Mouse (Mus musculus) embryo, embryonic 10 days (tissue): ENCODE results near the gene Gm5141.
"Not testable (repeated sequence)": the region's sequence is repeated elsewhere in the genome, so short reads cannot be mapped to it uniquely, and the experiment has no call there.

Source experiments
- DNase-seq: peaks from one replicate; pipeline ENCODE4 v3.0.0-alpha.2; 2015; ENCODE audit warnings: low spot score

The Gm5141 gene

DNA sequence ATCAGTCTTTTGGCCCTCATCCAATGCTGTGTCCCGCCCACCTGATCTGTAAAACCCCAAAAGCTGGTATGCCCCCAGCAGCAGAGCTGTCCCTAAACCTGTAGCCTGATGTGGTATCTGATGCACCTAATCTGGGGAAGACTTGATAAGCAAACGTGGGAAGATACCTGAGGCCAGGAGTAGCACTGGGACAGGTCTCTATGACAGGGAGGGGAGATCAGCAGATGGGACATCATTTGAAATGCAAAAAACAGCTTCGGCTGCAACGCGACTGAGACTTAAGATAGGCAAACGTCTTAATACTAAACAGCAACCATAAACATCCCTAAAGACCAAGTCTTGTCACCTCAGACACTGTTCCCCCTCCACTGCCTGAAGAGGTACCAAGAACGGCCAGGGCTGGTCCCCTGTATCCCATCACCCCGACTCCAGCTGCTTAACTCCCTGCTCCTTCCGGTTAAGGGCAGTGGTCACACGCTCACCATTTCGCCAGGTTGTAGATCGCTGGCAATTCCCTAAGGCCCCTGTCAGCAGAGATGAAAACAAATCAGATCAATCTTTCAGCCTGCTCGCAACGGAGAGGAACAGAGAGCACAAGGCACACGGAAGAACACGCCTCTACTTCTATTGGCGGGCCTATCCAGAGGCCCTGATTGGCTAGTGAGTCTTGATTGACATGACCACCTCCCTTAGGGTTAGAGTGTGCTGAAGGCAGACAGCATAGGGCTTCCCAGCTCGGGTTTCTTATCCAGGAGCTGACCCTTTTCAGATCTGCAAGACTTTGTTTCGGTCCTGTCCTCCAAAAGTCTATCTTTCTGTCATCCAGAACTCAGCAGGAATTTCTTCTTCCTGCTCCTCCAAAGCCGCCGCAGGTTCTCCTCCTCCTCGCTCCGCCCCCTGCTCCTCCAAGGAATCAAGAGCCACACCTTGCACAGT is at the start of gene Gm5141:
Gm5141 (minus strand) TSS at position 610 of the 936 bp plus-strand sequence.
- peak; percentile 23 for DNase-seq

DNA sequence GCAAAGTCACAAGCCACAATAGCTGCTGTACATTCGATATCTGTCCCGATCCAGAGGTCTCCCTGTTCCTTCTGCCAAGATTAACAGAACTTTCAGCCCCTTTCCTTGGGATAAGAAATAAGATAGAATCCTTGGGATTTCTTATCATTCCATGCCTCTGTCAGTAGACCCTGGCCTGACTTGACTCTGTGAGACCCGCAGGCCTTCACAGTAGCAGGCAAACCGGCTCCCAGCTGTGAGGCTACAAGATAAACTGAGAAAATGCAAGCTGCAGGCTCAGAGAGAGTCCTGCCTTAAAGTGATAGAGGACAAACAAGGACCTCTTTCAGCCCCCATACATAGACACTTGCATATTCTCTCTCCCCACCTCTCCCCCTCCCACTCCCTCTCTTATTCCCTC is 47.7 kb upstream of the Gm5141 start:
- no peak for DNase-seq

DNA sequence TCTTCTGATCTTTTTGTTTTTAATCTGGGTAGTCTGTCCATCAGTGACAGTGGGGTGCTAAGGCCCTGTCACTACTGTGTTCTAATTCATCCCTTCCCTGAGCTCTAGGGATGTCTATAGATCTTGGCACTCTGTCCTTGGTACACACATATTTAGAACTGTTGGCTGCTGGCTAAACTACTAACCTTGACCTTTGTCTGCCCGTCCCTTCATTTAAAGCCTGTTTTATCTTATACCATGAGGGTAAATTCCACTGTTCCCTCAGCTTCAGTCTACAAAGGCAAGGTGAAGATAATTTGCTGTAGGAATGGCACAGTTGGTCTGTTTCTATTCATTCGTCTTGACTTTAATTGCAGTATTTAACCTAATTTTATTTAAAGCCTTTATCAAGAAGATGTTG is 46.6 kb upstream of the Gm5141 start:
- DNase-seq: no peak

DNA sequence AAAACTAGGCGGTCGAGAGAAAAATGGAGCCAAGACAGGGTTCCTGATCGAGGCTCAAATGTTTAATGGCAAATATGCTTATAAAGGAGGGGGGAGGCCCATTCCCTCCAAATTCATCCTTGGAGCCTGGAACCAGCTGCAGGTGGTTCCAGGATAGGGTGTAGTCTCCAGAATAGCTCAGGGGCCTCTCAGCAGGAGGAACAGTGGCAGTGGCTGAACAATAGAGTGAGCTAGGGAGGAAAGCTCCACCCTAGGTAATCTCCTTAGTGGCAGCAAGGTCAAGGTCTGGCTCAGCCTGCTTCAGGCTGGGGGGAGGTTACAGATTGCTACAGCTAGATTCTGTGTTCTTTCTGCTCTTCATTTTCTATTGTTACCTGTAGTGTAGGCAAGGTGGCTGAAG is 30.1 kb upstream of the Gm5141 start:
- not testable (repeated sequence) for DNase-seq

DNA sequence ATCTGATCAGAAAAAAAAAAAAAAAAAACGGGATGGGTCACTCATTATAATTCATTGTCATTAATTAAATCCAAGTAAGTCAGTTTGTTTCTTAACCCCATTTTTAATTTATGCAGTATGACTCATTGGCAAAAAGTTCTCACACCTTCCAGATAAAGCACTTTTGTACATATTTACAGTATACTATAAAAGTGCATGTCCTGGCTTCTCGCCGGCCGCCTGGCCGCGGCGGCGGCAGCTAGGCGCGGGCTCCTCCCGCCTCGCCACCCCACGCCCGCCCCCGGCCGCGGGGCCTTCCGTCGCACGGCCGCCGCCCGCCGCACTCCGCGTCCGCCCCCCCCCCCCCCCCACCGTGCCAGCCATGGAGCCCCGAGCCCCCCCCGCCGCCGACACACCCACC is 27.1 kb upstream of the Gm5141 start:
- DNase-seq: no peak

DNA sequence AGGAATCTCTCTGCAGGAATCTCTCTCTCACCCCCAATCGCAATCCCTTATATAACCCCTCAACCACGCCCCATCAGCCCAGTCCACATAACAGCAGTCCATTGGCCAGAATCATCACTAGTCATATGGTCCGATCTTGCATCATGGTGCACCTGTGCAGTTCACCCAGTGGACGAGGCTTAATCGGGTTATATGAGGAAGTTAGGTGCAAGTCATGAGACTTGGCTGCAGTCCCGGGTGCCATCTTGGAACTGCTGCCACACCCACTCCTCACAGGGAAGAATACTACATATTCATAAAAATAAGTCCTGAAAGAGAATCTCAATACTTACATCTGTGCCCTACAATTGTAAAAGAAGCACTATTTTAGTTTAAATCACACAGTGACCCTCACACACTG is 22.4 kb upstream of the Gm5141 start:
- not testable (repeated sequence) for DNase-seq

DNA sequence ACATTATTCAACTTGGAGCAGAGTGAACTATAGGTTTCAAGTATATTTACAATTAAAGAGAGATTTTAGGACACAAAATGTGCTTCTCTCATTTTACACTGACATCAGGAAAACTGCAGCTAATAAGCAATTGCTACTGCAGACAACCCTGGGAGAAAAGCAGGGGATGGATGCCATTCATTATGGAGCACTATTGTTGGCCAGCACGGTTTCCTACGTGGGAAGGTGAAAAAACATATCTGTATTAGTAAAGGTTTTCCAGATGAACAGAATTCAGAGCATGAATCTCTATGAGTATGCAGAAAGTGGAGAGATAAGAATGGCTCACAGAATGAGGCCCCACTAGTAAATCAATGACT is 506 bp upstream of the Gm5141 start:
- not testable (repeated sequence) for DNase-seq

DNA sequence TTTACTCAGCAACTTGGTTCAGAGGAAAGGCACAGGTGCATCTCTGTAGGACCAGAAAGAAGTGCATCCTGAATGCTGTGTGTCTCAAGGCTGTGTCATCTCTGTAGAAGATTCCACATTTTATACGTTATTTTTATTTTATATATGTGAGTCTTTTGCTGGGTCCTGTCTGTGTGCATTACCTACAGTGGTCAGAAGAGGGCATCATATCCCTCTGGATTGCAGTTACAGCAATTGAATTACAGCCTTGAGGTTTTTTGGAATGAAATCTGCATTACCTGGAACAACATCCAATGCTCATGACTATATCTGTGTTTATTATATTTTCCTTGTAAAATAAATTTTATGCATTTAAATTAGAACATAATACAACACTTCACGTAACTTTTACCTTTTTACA is 21.8 kb downstream of the Gm5141 start:
- peak; percentile 61 for DNase-seq

DNA sequence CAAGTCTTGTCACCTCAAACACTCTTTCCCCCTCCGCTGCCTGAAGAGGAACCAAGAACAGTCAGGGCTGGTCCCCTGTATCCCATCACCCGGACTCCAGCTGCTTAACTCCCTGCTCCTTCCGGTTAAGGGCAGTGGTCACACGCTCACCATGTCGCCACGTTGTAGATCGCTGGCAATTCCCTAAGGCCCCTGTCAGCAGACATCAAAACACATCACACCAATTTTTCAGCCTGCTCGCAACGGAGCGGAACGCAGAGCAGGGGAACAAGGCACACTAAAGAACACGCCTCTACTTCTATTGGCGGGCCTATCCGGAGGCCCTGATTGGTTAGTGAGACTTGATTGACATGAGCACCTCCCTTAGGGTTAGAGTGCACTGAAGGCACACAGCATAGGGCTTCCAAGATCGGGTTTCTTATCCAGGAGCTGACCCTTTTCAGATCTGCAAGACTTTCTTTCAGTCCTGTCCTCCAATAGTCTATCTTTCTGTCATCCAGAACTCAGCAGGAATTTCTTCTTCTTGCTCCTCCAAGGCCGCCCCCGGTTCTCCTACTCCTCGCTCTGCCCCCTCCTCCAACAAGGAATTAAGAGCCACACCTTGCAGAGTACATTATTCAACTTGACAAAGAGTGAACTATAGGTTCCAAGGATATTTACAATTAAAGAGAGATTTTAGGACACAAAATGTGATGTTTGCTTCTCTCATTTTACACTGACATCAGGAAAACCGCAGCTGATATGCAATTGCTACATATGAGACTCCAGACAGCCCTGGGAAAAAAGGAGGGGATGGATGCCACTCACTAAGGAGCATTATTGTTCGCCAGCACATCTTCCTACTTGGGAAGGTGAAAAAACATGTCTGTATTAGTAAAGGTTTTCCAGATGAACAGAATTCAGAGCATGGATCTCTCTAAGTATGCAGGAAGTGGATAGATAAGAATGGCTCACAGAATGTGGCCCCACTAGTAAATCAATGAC is 24.9 kb downstream of the Gm5141 start, which contains the start of gene Platr25:
Platr25 (minus strand) TSS at position 278 of the 984 bp plus-strand sequence.
- peak; percentile 84 for DNase-seq

DNA sequence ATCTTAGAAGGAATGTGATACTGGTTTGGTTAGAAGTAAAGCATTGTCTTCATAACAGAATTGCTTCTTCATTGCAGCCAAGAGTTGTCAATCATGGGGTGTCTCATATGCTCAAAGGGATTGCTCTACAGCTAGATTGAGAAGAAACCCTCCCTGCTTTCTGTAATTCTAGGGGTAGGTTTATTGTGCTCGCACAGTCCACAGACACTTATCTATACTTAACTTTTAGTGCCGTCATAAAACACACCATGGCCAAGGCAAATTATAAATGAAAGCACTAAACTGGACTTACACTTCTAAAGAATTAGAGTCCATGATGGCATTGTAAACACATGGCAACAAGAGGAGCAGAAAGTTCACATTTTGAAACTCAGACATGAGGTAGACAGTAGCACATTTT is 52.3 kb downstream of the Gm5141 start:
- DNase-seq: no peak
